Mouse (Mus musculus) embryonic facial prominence, embryonic 14.5 days (tissue): ENCODE results near the gene Fxyd5. TPM values are rescaled to one million over a fixed set of nuclear protein-coding genes. Genes with fewer than 3 reads are reported as not detected.

Source experiments
- ATAC-seq: fragments of 200-750 bp; cut with Nextera tagmentation; 2 replicates; pipeline ENCODE4 v1.8.0; 2017; ENCODE audit warnings: low read depth, moderate number of reproducible peaks, moderate TSS enrichment
- DNase-seq: peaks from one replicate; pipeline ENCODE4 v3.0.0-alpha.2; 2015; ENCODE audit warnings: low spot score
- H3K27ac ChIP-seq: fragments of 300-500 bp; sonication (generic); replicated peaks from 2 replicates; pipeline ENCODE4 v1.5.1; 2014; ENCODE audit warnings: low read depth, mild to moderate bottlenecking, low read length, moderate library complexity
- H3K27me3 ChIP-seq: fragments of 300-500 bp; sonication (generic); replicated peaks from 2 replicates; pipeline ENCODE4 v1.6.1; 2014; ENCODE audit warnings: low read length; ENCODE audit not compliant: control insufficient read depth, insufficient read depth
- H3K36me3 ChIP-seq: fragments of 300-500 bp; sonication (generic); 2 replicates; pipeline ENCODE4 v1.6.1; 2014; ENCODE audit warnings: low read length, mixed read lengths; ENCODE audit not compliant: control insufficient read depth, insufficient read depth
- H3K4me1 ChIP-seq: fragments of 300-500 bp; sonication (generic); 2 replicates; pipeline ENCODE4 v1.6.1; 2014; ENCODE audit warnings: antibody characterized with exemption, low read length; ENCODE audit not compliant: control insufficient read depth, insufficient read depth
- H3K4me2 ChIP-seq: fragments of 300-500 bp; sonication (generic); 2 replicates; pipeline ENCODE4 v1.6.1; 2014; ENCODE audit warnings: low read depth, mild to moderate bottlenecking, low read length, moderate library complexity, mixed read lengths
- H3K4me3 ChIP-seq: fragments of 300-500 bp; sonication (generic); 2 replicates; pipeline ENCODE4 v1.5.1; 2014; ENCODE audit warnings: low read depth, mild to moderate bottlenecking, low read length
- H3K9ac ChIP-seq: fragments of 300-500 bp; sonication (generic); 2 replicates; pipeline ENCODE4 v1.6.1; 2014; ENCODE audit warnings: low read depth, mild to moderate bottlenecking, low read length, moderate library complexity, mixed read lengths
- H3K9me3 ChIP-seq: fragments of 300-500 bp; sonication (generic); 2 replicates; pipeline ENCODE4 v1.6.1; 2016; ENCODE audit warnings: low read length; ENCODE audit not compliant: control insufficient read depth
- WGBS: fragments of 180-500 bp; shearing (Covaris S2); extraction: QIAGEN DNeasy Blood & Tissue Kit; methylation state at CpG from one replicate; pipeline ENCODE4 v1.1.7; 2014; 5-methylcytosine and 5-hydroxymethylcytosine counted together
- polyA plus RNA-seq: library from polyadenylated mRNA; unstranded; fragments of >200 nt; fragmentation: Nextera tagmentation; extraction: Ambion mirVana; gene quantifications from 2 replicates; pipeline ENCODE4 v1.2.1, GENCODE M21; 2014

The Fxyd5 gene
- polyA plus RNA-seq, 1 experiment from 2014 or later: 64.6 TPM

DNA sequence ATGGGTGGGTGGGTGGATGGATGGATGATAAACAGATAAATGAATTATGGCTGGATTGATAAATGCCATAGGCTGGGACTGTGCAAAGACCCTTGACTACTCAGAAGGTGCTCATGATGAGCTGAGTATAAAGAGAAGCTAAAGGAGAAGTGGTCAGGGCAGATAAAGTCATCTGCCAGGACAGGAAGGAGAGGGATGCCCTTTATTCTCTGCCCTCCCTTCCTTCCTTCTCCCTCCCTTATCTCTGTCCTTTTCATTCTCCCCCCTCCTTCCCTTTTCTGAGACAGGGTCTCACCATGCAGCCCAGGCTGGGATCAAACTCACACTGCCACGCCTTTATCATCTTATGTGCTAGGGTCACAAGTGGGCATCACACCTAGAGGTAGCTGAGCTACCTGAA lies 34.5 kb downstream of the Fxyd5 start:
- Histone ChIP-seq H3K4me3 (no peak overlapping the region), H3K4me2 (no peak overlapping the region), H3K4me1 (no peaks in the 10 kb centered on the region), H3K9me3 (no peaks in the 10 kb centered on the region), H3K36me3 (no peaks in the 10 kb centered on the region), H3K27me3 (no peaks in the 10 kb centered on the region), H3K27ac (no peak overlapping the region), H3K9ac (no peak overlapping the region)
- DNase-seq (no peak), ATAC-seq (no peak)
- WGBS: 80% methylated on average over 1 of the region's 1 CpGs

DNA sequence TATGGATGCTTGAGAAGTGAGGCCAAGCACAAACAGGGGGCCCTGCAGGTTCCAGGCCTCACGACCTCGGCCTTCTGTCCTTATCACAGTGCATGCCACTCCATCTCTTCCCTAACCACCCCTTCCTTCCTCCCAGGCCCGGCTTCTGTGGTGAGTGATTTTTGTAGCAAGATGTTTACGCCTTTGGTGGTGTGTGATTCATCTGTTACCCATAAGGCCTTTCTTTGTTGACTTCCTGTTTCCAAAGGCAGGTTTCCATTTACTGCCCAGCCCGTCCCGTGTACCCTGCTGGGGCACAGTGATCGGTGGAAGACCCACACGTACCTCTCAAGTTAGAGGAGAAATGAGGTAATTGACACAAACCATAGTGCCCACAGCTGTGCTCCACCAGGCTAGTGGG lies 39.6 kb downstream of the Fxyd5 start:
- no peak overlapping the region for H3K9ac ChIP-seq
- peaks cover 11% of the 10 kb centered on the region for H3K4me1 ChIP-seq
- H3K9me3 ChIP-seq: no peaks in the 10 kb centered on the region
- no peak for ATAC-seq
- no peak for DNase-seq
- H3K4me2 ChIP-seq: no peak overlapping the region
- no peaks in the 10 kb centered on the region for H3K27me3 ChIP-seq
- H3K4me3 ChIP-seq: no peak overlapping the region
- no peak overlapping the region for H3K27ac ChIP-seq
- WGBS: 63% methylated on average over 8 of the region's 8 CpGs
- no peaks in the 10 kb centered on the region for H3K36me3 ChIP-seq

DNA sequence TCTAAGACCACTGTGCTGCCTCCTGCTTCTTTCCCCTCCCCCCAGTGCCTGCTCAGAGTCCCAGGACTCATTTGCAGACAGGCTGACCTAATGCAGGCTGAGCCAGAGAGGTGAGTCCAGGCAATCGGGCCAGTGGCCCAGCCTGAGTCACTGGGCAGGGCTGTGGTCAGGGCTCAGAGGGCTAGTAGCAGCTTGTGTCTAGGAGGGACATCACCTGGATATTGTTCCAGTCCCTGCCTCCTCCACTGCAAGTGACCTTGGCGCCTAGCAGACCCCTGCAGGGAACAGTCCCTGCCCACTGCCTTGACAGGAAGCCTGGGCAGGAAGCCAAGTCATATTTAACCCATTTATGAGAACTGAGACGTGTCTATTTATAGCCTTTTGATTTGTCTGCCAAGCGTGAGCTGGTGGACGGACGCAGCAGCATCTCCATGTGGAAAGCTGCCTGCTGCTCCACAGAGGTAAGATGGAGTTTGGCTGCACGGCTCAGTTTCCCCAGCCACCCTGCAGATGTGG lies 41.7 kb downstream of the Fxyd5 start:
- Histone ChIP-seq H3K36me3 (no peaks in the 10 kb centered on the region), H3K27me3 (no peaks in the 10 kb centered on the region), H3K27ac (0 out of 2 replicates have a peak overlapping the region, but pooled peaks have one; percentile 21), H3K4me2 (0 out of 2 replicates have a peak overlapping the region, but pooled peaks have one; percentile 20), H3K4me3 (no peak overlapping the region), H3K4me1 (peaks cover 11% of the 10 kb centered on the region), H3K9me3 (peaks cover 6% of the 10 kb centered on the region), H3K9ac (peak overlapping the region; percentile 38; the same call in 1 of the 2 replicates)
- ATAC-seq (peak; percentile 68), DNase-seq (peak; percentile 92)
- WGBS: 13% methylated on average over 7 of the region's 7 CpGs

DNA sequence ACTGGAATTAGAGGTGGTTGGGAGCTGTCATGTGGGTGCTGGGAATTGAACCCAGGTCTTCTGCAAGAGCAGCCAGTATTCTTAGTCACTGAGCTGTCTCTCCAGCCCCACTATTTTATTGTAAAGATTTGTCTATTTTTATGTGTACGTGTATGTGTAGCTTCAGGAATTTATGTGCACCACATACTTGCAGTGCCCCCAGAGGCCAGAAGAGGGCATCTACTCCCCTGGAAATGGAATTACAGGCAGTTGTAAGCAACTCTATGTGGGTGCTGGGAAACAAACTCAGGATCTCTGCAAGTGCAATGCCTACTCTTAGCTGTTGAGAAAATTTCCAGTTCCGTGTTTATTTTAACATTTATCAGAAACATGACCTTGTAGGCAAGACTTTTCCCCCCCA lies 45.8 kb downstream of the Fxyd5 start:
- Histone ChIP-seq H3K9me3 (peaks cover 6% of the 10 kb centered on the region), H3K36me3 (no peaks in the 10 kb centered on the region), H3K9ac (no peak overlapping the region), H3K4me1 (peaks cover 11% of the 10 kb centered on the region), H3K4me2 (no peak overlapping the region), H3K27me3 (no peaks in the 10 kb centered on the region), H3K4me3 (no peak overlapping the region), H3K27ac (no peak overlapping the region)
- 94% methylated on average over 2 of the region's 2 CpGs for WGBS
- no peak for DNase-seq
- ATAC-seq: no peak

DNA sequence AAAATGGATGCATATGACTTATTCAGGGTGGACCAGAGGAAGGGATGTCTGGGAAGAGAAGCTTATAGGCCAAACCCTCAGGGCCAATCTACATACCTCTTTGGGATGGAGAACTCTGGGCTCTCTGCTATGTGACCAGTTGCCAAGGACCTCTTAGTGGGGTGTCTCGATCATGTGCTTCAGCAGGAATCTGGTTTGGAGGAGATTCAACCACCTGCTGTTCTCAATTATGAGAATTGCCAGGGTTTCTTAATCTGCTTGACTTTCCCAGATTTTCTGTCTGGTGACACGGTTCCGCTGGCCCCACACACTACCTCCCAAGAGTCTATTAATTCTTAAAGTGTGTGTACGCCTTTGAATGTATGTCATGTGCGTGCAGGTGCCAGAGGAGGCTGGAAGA lies 48.3 kb downstream of the Fxyd5 start:
- Histone ChIP-seq H3K4me1 (no peaks in the 10 kb centered on the region), H3K9me3 (peaks cover 6% of the 10 kb centered on the region), H3K4me2 (no peak overlapping the region), H3K9ac (no peak overlapping the region), H3K36me3 (no peaks in the 10 kb centered on the region), H3K27me3 (no peaks in the 10 kb centered on the region), H3K27ac (no peak overlapping the region), H3K4me3 (no peak overlapping the region)
- WGBS: 60% methylated on average over 5 of the region's 5 CpGs
- ATAC-seq (no peak), DNase-seq (peak; percentile 21)

DNA sequence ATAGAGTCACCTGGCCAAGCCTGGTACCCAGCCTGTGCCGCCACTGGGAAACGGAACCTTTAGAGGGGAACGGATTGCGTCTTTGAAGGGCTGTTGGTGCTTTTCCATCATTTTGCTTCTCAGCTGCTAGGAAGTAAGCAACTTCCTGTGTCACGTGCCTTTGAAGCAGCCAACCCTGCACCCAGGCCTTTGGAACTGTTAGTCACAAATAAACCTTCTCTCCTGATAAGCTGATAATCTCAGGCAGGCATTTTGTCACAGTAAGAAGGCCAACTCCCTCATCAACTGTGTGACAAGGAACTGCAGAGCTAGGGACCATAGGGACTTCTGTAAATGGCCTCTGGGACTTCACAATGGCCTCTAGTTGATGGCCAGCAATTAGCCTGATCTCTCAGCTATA lies 50.1 kb downstream of the Fxyd5 start:
- WGBS: 72% methylated on average over 5 of the region's 5 CpGs
- no peak overlapping the region for H3K4me3 ChIP-seq
- no peak for ATAC-seq
- no peaks in the 10 kb centered on the region for H3K4me1 ChIP-seq
- H3K27me3 ChIP-seq: no peaks in the 10 kb centered on the region
- H3K9ac ChIP-seq: no peak overlapping the region
- DNase-seq: no peak
- H3K9me3 ChIP-seq: peaks cover 6% of the 10 kb centered on the region
- H3K27ac ChIP-seq: no peak overlapping the region
- no peak overlapping the region for H3K4me2 ChIP-seq
- no peaks in the 10 kb centered on the region for H3K36me3 ChIP-seq

DNA sequence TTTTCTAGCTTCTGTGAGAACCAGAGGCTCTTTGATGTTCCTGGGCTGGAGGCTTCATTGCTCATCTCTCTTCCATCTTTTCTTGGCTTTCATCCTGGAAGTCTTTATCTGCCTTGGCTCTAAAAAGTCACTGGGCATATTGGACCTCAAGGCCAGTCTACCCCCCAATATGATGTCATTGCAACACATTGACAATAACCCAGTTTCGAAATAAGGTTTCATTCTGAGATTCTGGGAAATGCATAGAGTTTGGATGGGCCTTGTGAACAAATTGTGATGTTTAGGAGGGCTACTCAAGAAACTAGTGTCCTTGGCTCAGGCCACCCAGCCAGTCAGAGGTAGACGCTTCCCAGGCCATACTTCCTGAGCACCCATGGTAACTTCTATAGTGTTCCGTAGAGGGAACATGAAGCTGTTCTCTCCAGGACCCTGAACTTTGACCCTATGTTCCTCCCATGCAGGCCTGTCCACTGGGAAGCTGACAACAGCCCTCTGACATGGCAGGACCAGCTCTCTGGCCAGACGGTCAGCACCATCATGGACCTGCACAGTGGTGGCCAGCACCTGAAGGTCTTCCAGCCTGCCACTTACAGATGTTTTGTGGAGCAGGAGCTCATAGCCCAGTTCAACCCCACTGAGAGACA lies 53.6 kb downstream of the Fxyd5 start:
- DNase-seq (no peak), ATAC-seq (no peak)
- H3K4me3 ChIP-seq: no peak overlapping the region
- H3K4me2 ChIP-seq: no peak overlapping the region
- no peak overlapping the region for H3K27ac ChIP-seq
- no peaks in the 10 kb centered on the region for H3K4me1 ChIP-seq
- no peaks in the 10 kb centered on the region for H3K9me3 ChIP-seq
- no peaks in the 10 kb centered on the region for H3K36me3 ChIP-seq
- no peak overlapping the region for H3K9ac ChIP-seq
- WGBS: 87% methylated on average over 3 of the region's 4 CpGs
- H3K27me3 ChIP-seq: no peaks in the 10 kb centered on the region

DNA sequence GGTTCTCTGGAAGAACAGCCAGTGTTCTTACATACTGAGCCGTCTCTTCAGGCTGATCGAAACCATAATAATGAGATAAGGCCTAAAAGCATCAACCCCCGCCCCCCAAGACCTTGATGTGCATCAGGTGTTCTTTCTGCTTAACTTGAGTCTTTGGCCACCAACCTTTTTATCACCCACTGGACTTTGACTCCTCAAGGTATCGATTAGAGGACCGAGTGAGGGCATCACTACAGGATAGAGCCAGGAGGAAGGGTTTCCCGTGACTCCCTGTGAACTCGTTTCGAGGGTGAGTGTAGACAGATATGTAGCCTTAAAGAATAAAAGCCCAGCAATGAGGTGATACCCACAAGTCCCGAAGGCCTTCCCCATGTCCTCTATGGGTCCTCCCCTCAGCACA lies 56.9 kb downstream of the Fxyd5 start:
- WGBS: 86% methylated on average over 9 of the region's 9 CpGs
- Histone ChIP-seq H3K9me3 (no peaks in the 10 kb centered on the region), H3K4me2 (no peak overlapping the region), H3K4me3 (no peak overlapping the region), H3K9ac (no peak overlapping the region), H3K27me3 (no peaks in the 10 kb centered on the region), H3K27ac (no peak overlapping the region), H3K36me3 (no peaks in the 10 kb centered on the region), H3K4me1 (no peaks in the 10 kb centered on the region)
- DNase-seq: no peak
- no peak for ATAC-seq
